Mouse (Mus musculus) T-helper 17 cell (primary cell): ENCODE data around the gene Zmynd11.

Experiments
- in situ Hi-C, 2 experiments: fragments of 300-600 bp; cut with MboI, MseI; formaldehyde crosslinking; loops; 1 replicate in 1 of 2; 2 replicates in 1 of 2; pipeline ENCODE4 v1.15.1; 2025; ENCODE audit warnings: high pct_unique_total_duplicates in 2 of 2

Zmynd11 gene

GRCm38 (mm10) chr13:9660711-9661110 lies 104.4 kb downstream of the Zmynd11 start:
- in situ Hi-C loops: loop anchor here in 1 of 2 experiments (10.0 kb wide), 1 partner anchor 1226 kb away; no protein-coding TSS in a partner anchor

GRCm38 (mm10) chr13:9656613-9657012 lies 108.5 kb downstream of the Zmynd11 start:
- in situ Hi-C loops: no loop called here

GRCm38 (mm10) chr13:9653018-9653417 lies 112.1 kb downstream of the Zmynd11 start:
- in situ Hi-C loops: no loop called here

GRCm38 (mm10) chr13:9650580-9650979 lies 114.5 kb downstream of the Zmynd11 start:
- in situ Hi-C loops: no loop called here

GRCm38 (mm10) chr13:9649894-9650293 lies 115.2 kb downstream of the Zmynd11 start:
- in situ Hi-C loops: no loop called here

GRCm38 (mm10) chr13:9648716-9649115 lies 116.4 kb downstream of the Zmynd11 start:
- in situ Hi-C loops: no loop called here

- in situ Hi-C loops: loop anchor here in 1 of 2 experiments (10.0 kb wide), 1 partner anchor 453 kb away; no protein-coding TSS in a partner anchor
Observed at GRCm38 (mm10) chr13:9637949-9638348, 127.2 kb downstream of the Zmynd11 start.

GRCm38 (mm10) chr13:9636505-9636904 lies 128.6 kb downstream of the Zmynd11 start:
- in situ Hi-C loops: loop anchor here in 1 of 2 experiments (10.0 kb wide), 1 partner anchor 452 kb away; no protein-coding TSS in a partner anchor

- in situ Hi-C loops: loop anchor here in 1 of 2 experiments (10.0 kb wide), 1 partner anchor 451 kb away; no protein-coding TSS in a partner anchor
Observed at GRCm38 (mm10) chr13:9635951-9636350, 129.2 kb downstream of the Zmynd11 start.
